Mouse (Mus musculus) ES-Bruce4 (cell line): ENCODE measurements around the gene Coro2a.

ENCODE experiments used
- CTCF ChIP-seq: IDR thresholded peaks from one replicate; pipeline ENCODE4 v1.8.1; 2011; ENCODE audit warnings: low read depth, low read length
- POLR2A ChIP-seq: IDR thresholded peaks from one replicate; pipeline ENCODE4 v1.8.1; 2011; ENCODE audit warnings: low read length; ENCODE audit not compliant: insufficient read depth

- TF ChIP-seq CTCF, result no peak
- no peak for TF ChIP-seq POLR2A
Measured at GRCm38 (mm10) chr4:46566931-46567671, 34.9 kb downstream of the Coro2a start.
